Mouse (Mus musculus) MEL (cell line): ENCODE measurements at regions not wholly inside any gene's neighbourhood (a gene's known extent, or its start where the extent isn't known, plus 50 kb on each side); places are given as distances from the start of the nearest gene placed in this dataset.

Experiments
- CTCF ChIP-seq, 3 experiments: IDR thresholded peaks in 2 of 3; conservative IDR thresholded peaks in 1 of 3; 2 replicates each; pipeline ENCODE4 v1.5.1; 2011 to 2012; ENCODE audit warnings: low read length in 3 of 3, low read depth in 2 of 3, mild to moderate bottlenecking in 2 of 3, improper control_type of control experiment in 1 of 3, inconsistent platforms in 1 of 3, mixed read lengths in 1 of 3, moderate library complexity in 1 of 3; ENCODE audit not compliant: control insufficient read depth in 1 of 3, insufficient read depth in 1 of 3, poor library complexity in 1 of 3, severe bottlenecking in 1 of 3
- EP300 ChIP-seq, 2 experiments: IDR thresholded peaks; 2 replicates each; pipeline ENCODE4 v1.6.1; 2011; ENCODE audit warnings: improper control_type of control experiment in 2 of 2, low read length in 2 of 2, low read depth in 1 of 2, mild to moderate bottlenecking in 1 of 2
- MAFK ChIP-seq: IDR thresholded peaks from 2 replicates; pipeline ENCODE4 v1.6.1; 2011; ENCODE audit warnings: low read depth, mild to moderate bottlenecking, low read length, improper control_type of control experiment, borderline replicate concordance
- NELFE ChIP-seq: IDR thresholded peaks from 2 replicates; pipeline ENCODE4 v1.6.1; 2011; ENCODE audit warnings: low read depth, low read length, improper control_type of control experiment
- POLR2A ChIP-seq, 2 experiments: IDR thresholded peaks; 2 replicates each; pipeline ENCODE4 v1.6.1; 2011 to 2012; ENCODE audit warnings: low read length in 2 of 2, mild to moderate bottlenecking in 2 of 2, control low read depth in 1 of 2, improper control_type of control experiment in 1 of 2, low read depth in 1 of 2, moderate library complexity in 1 of 2; ENCODE audit not compliant: control insufficient read depth in 1 of 2, insufficient read depth in 1 of 2, poor library complexity in 1 of 2
- USF1 ChIP-seq: IDR thresholded peaks from 2 replicates; pipeline ENCODE4 v1.6.1; 2014; ENCODE audit warnings: low read depth, mild to moderate bottlenecking, inconsistent platforms, low read length, improper control_type of control experiment, moderate library complexity

GRCm38 (mm10) chr4:80629251-80629650 is 204.7 kb upstream of the Tyrp1 start:
- no peak for TF ChIP-seq CTCF (IDR thresholded peaks at IDR 0.05 in 2 of 3, conservative IDR thresholded peaks at IDR 0.05 in 1 of 3; ENCODE audit: control insufficient read depth in 1 of 3, insufficient read depth in 1 of 3, low read depth in 2 of 3, low read length in 3 of 3, poor library complexity in 1 of 3, severe bottlenecking in 1 of 3)
- no peak for TF ChIP-seq EP300 (IDR thresholded peaks at IDR 0.05; ENCODE audit: low read depth in 1 of 2, low read length in 2 of 2)
- no peak for TF ChIP-seq MAFK
- TF ChIP-seq POLR2A (IDR thresholded peaks at IDR 0.05; ENCODE audit: control insufficient read depth in 1 of 2, insufficient read depth in 1 of 2, low read depth in 1 of 2, low read length in 2 of 2, poor library complexity in 1 of 2): no peak
- TF ChIP-seq NELFE: no peak
- no peak for TF ChIP-seq USF1
